Mouse (Mus musculus) kidney, postnatal 0 days (tissue): ENCODE measurements around the gene Strada. TPM values are rescaled to one million over a fixed set of nuclear protein-coding genes. Genes with fewer than 3 reads are reported as not detected.

ENCODE experiments used
- ATAC-seq: fragments of 200-750 bp; cut with Nextera tagmentation; replicated peaks from 2 replicates; pipeline ENCODE4 v1.8.0; 2017; ENCODE audit warnings: low read depth, moderate number of reproducible peaks, moderate TSS enrichment, moderate library complexity; ENCODE audit not compliant: low FRiP score
- DNase-seq: peaks from one replicate; pipeline ENCODE4 v3.0.0-alpha.2; 2016; ENCODE audit warnings: low spot score
- H3K27ac ChIP-seq: fragments of 300-500 bp; sonication (generic); 2 replicates; pipeline ENCODE4 v1.5.1; 2014; ENCODE audit warnings: mild to moderate bottlenecking
- H3K27me3 ChIP-seq: fragments of 300-500 bp; sonication (generic); 2 replicates; pipeline ENCODE4 v1.6.1; 2014; ENCODE audit warnings: low read length, mixed read lengths; ENCODE audit not compliant: insufficient read depth
- H3K36me3 ChIP-seq: fragments of 300-500 bp; sonication (generic); 2 replicates; pipeline ENCODE4 v1.6.1; 2014; ENCODE audit warnings: low read length, mixed read lengths; ENCODE audit not compliant: insufficient read depth
- H3K4me1 ChIP-seq: fragments of 300-500 bp; sonication (generic); replicated peaks from 2 replicates; pipeline ENCODE4 v1.6.1; 2014; ENCODE audit warnings: antibody characterized with exemption, low read length, mixed read lengths; ENCODE audit not compliant: insufficient read depth
- H3K4me2 ChIP-seq: fragments of 300-500 bp; sonication (generic); 2 replicates; pipeline ENCODE4 v1.6.1; 2014; ENCODE audit warnings: mild to moderate bottlenecking, low read length, moderate library complexity, mixed read lengths
- H3K4me3 ChIP-seq: fragments of 300-500 bp; sonication (generic); replicated peaks from 2 replicates; pipeline ENCODE4 v1.5.1; 2014; ENCODE audit warnings: low read depth, low read length
- H3K9ac ChIP-seq: fragments of 300-500 bp; sonication (generic); 2 replicates; pipeline ENCODE4 v1.6.1; 2014; ENCODE audit warnings: low read depth, low read length
- H3K9me3 ChIP-seq: fragments of 300-500 bp; sonication (generic); replicated peaks from 2 replicates; pipeline ENCODE4 v1.6.1; 2016; ENCODE audit warnings: low read length, inconsistent platforms, mixed read lengths
- CTCF ChIP-seq: IDR thresholded peaks from 2 replicates; pipeline ENCODE4 v1.5.1; 2016; ENCODE audit warnings: antibody characterized with exemption, low read depth, mild to moderate bottlenecking, moderate library complexity
- WGBS: fragments of 180-500 bp; shearing (Covaris S2); extraction: QIAGEN DNeasy Blood & Tissue Kit; methylation state at CpG from one replicate; pipeline ENCODE4 v1.1.7; 2014; 5-methylcytosine and 5-hydroxymethylcytosine counted together
- polyA plus RNA-seq: library from polyadenylated mRNA; unstranded; fragments of >200 nt; fragmentation: Nextera tagmentation; extraction: Ambion mirVana; gene quantifications from 2 replicates; pipeline ENCODE4 v1.2.1, GENCODE M21; 2015

Gene Strada
- polyA plus RNA-seq, 1 experiment from 2014 or later, result 19.9 TPM

DNA sequence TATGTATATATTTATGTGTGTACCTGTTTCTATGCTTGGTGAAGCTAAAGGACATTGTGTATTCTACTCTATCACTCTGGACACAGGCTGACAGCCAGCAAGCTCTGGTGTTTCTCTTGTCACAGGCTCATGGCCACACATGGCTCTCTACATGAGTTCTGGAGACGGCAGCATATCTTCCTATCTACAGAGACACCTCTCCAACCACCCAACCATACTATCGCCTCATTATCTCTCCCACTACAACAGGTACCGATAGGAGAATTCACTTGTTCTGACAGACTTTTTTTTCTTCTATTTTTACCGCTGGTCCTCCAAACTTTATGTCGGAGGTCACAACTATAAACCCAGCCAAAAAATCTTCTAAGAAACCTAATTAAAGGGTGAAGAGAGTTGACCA lies 9.7 kb downstream of the Strada start:
- no peak overlapping the region for H3K27ac ChIP-seq
- H3K27me3 ChIP-seq, result no peaks in the 10 kb centered on the region
- TF ChIP-seq CTCF, result no peak
- ATAC-seq (no peak), DNase-seq (no peak)
- H3K4me1 ChIP-seq, result no peaks in the 10 kb centered on the region; the same call in 1 of the 2 replicates
- peak overlapping the region; percentile 66; the same call in 1 of the 2 replicates for H3K4me3 ChIP-seq
- no peaks in the 10 kb centered on the region for H3K9me3 ChIP-seq
- H3K9ac ChIP-seq, result no peak overlapping the region
- WGBS, result 69% methylated on average over 5 of the region's 5 CpGs
- H3K4me2 ChIP-seq, result peak overlapping the region; percentile 80
- H3K36me3 ChIP-seq, result 0 out of 2 replicates have a peak, but pooled peaks cover 3% of the 10 kb centered on the region

DNA sequence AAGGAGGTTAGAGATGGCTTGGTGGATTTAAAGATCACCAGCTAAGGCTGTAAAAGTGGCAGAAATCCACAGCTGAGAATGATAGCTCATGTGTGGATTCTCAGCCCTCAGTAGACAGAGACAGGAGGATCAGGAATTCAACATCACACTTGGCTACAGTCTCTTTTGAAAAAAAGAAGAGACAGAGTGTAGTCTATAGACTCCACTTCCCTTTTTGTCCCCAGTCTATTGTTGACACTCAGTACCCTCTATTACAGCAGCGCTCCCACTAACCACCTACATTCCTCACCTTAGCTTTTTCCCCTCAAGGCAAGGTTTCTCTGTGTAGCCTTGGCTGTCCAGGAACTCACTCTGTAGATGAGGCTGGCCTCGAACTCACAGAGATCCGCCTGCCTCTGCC lies 10.3 kb downstream of the Strada start:
- Histone ChIP-seq H3K4me3 (no peak overlapping the region), H3K9ac (no peak overlapping the region), H3K27me3 (no peaks in the 10 kb centered on the region), H3K4me1 (no peaks in the 10 kb centered on the region; the same call in 1 of the 2 replicates), H3K9me3 (no peaks in the 10 kb centered on the region), H3K27ac (no peak overlapping the region), H3K4me2 (no peak overlapping the region), H3K36me3 (0 out of 2 replicates have a peak, but pooled peaks cover 3% of the 10 kb centered on the region)
- no peak for DNase-seq
- TF ChIP-seq CTCF, result no peak
- WGBS, result 95% methylated on average over 3 of the region's 3 CpGs
- no peak for ATAC-seq

DNA sequence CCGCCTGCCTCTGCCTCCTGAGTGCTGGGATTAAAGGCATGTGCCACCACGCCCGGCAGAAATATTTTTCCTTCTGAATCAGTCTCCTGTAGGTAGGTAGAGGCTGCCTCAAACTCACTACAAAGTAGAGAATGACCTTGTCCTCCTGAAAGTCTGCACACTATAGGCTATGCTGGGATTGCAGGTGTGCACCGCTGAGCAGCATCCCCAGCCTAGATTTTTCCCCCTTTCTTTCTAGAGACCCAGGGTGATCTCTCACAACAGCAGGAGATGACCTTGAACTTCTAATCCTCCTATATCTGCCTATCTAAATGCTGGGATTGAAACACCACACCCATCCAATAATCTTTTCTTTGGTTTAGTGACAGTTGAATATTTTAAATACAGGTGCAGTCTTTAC lies 14.6 kb downstream of the Strada start:
- 95% methylated on average over 4 of the region's 4 CpGs for WGBS
- Histone ChIP-seq H3K9me3 (no peaks in the 10 kb centered on the region), H3K27me3 (no peaks in the 10 kb centered on the region)

DNA sequence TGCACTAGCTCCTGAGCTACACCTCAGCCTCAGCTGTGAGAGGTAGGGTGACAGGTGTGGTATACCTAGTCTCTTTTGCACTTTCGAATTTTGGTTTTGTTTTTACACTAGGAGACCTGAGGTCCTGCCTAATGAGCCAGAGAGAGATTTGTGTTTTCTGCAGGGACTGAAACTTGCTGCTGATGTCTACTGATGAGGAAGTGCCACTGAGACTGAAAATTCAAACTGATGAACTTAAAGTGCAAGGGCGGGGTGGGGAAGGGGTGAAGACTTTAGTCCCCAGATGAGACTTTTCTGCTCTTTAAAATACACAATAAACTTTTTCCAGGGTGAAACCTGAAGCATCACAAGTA lies 21.5 kb downstream of the Strada start:
- Histone ChIP-seq H3K4me2 (no peak overlapping the region), H3K9me3 (no peaks in the 10 kb centered on the region), H3K27ac (no peak overlapping the region), H3K9ac (no peak overlapping the region), H3K4me3 (no peak overlapping the region), H3K36me3 (peaks cover 9% of the 10 kb centered on the region; the same call in 1 of the 2 replicates), H3K27me3 (no peaks in the 10 kb centered on the region), H3K4me1 (no peaks in the 10 kb centered on the region)
- DNase-seq (no peak), ATAC-seq (no peak)
- 72% methylated on average over 2 of the region's 2 CpGs for WGBS
- TF ChIP-seq CTCF, result no peak

More for the DNA sequence above, 14.6 kb downstream of the Strada start:
- Histone ChIP-seq H3K4me1 (no peaks in the 10 kb centered on the region), H3K4me2 (no peak overlapping the region), H3K27ac (no peak overlapping the region), H3K4me3 (no peak overlapping the region), H3K9ac (no peak overlapping the region), H3K36me3 (peaks cover 13% of the 10 kb centered on the region)
- no peak for TF ChIP-seq CTCF
- no peak for ATAC-seq
- no peak for DNase-seq

DNA sequence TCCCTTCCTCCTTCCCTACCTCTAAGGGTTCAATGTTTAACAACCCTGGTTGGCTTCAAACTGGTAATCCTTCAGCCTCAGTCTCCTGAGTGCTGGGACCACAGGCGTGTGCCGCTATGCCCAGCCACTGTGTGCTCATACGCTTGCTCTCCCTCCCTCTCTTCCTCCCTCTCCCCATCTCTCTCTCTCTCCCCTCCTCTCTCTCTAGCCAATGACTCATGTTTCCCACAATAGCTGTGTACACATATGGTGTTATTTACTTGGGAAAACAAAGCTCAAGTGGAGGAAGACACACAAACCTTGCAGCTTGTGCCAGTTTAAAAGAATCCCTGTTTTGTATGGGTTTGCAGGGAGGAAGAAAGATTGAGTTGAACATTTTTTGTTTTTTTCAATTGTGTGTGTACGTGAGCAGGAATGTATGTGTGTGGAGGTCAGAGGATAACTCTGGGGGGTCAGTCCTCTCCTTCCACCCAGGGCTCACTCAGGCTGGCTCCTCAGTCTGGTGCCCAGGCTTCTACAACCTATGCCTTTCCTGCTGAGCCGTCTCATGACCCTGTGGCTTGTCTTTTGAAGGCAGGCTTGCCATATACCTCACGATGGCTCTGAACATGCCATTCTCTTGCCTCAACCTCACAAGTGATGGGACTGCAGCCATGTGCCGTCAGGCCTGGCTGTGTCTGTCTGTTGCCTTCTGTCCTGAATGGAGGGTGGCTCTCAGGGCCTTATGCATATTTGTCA lies 22.1 kb downstream of the Strada start:
- TF ChIP-seq CTCF, result no peak
- WGBS, result 80% methylated on average over 7 of the region's 7 CpGs
- Histone ChIP-seq H3K9ac (no peak overlapping the region), H3K36me3 (peaks cover 7% of the 10 kb centered on the region; the same call in 1 of the 2 replicates), H3K27ac (no peak overlapping the region), H3K4me1 (no peaks in the 10 kb centered on the region), H3K9me3 (no peaks in the 10 kb centered on the region), H3K27me3 (no peaks in the 10 kb centered on the region), H3K4me2 (no peak overlapping the region), H3K4me3 (no peak overlapping the region)
- no peak for ATAC-seq
- DNase-seq, result no peak

DNA sequence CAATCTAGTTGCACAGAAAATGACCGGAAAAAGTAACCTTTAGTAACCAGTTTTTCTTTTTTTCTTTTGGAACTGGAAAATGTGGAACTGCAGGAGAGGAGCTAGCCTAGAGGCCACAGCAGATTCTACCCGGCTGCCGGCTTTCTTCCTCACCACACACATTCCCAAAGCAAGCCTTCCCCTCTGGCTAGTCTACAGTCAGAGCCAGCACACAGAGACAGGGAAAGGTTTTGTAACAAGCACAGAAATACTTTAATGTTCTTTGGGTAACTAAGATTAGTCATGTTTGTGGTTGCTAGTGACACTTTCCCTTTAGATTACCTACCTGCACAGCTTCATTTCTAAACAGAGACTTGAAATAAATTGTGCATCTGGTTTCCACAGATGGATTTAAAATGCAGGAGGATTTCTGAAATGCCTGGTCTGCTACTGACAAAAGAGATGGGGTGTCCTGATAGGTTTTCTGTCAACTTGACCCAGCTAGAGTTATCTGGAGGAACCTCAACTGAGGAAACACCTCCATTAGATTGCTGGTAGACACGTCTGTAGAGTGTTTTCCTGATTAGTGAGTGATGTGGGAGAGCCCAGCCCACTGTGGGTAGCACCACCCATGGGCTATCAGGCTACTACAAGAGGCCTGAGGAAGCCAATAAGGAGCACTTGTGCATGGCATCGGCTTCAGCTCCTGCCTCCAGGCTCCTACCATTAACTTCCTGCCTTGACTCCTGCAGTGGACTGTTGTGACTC lies 23.8 kb downstream of the Strada start:
- Histone ChIP-seq H3K4me2 (no peak overlapping the region), H3K27me3 (no peaks in the 10 kb centered on the region), H3K9me3 (no peaks in the 10 kb centered on the region), H3K4me3 (no peak overlapping the region), H3K4me1 (no peaks in the 10 kb centered on the region), H3K27ac (no peak overlapping the region), H3K36me3 (0 out of 2 replicates have a peak, but pooled peaks cover 2% of the 10 kb centered on the region), H3K9ac (no peak overlapping the region)
- no peak for DNase-seq
- no peak for ATAC-seq
- no peak for TF ChIP-seq CTCF
- WGBS, result 65% methylated on average over 5 of the region's 5 CpGs
